Mouse (Mus musculus) adrenal gland, postnatal 25 days (tissue): ENCODE data around the gene Gm17467. TPM values are rescaled to one million over a fixed set of nuclear protein-coding genes. Genes with fewer than 3 reads are reported as not detected.
"Not testable (repeated sequence)": the region's sequence is repeated elsewhere in the genome, so short reads cannot be mapped to it uniquely, and the experiment has no call there.

Source experiments
- DNase-seq: peaks from one replicate; pipeline ENCODE4 v3.0.0; 2021; ENCODE audit warnings: mixed read lengths
- long read RNA-seq: library from polyadenylated mRNA; stranded (forward); transcript quantifications from one replicate; pipeline ENCODE4 v2.0.0, GENCODE M21; 2021
- total RNA-seq: library from RNA; stranded (reverse); gene quantifications from 2 replicates; pipeline ENCODE4 v1.2.3, GENCODE M21; 2021

The Gm17467 gene
- total RNA-seq: not detected in 2 replicates
- long read RNA-seq: 0 reads

DNA sequence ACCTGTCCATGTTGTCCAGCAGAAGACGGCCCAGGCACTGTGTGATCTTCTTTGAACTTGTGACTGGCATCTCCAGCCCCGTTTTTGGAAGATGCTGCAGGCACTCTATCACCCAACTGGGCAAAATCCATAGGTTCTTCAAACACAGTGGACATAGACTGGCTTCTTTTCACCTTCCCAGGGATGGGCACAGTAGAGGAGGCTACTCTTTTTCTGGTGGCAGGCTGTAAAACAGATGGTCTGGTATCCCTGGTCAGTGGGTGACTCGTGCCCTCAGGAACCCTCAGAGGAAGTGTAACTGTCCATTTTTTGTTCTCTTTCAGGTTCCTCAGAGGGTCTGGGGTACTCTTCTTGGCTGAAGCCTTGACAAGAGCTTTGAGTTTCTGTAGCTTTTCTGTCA lies at the start of gene Gm17467:
Gm17467 (minus strand) TSS at position 101 of the 400 bp plus-strand sequence.
- not testable (repeated sequence) for DNase-seq

Other genes starting within 250 kb of the Gm17467 start
- 4.4 and 6.6 TPM in 2 replicates for gene Cldn34c2, start 123.1 kb downstream of the Gm17467 start, total RNA-seq
- gene Cldn34c3, start 88.9 kb upstream of the Gm17467 start, total RNA-seq: not detected in 2 replicates